Mouse (Mus musculus) ES-E14 (cell line): ENCODE results near the gene Elavl1. TPM values are rescaled to one million over a fixed set of nuclear protein-coding genes. Genes with fewer than 3 reads are reported as not detected.

Experiments
- DNase-seq: peaks from one replicate; pipeline ENCODE4 v3.0.0-alpha.2; 2013; ENCODE audit warnings: low read depth, low spot score
- H3K27ac ChIP-seq: 2 replicates; pipeline ENCODE4 v1.5.1; 2012; ENCODE audit warnings: low read depth, mild to moderate bottlenecking, low read length, moderate library complexity, mixed read lengths; ENCODE audit not compliant: poor library complexity, insufficient read depth, severe bottlenecking
- H3K36me3 ChIP-seq: 2 replicates; pipeline ENCODE4 v1.6.1; 2012; ENCODE audit warnings: mild to moderate bottlenecking, low read length, moderate library complexity, mixed read lengths; ENCODE audit not compliant: control insufficient read depth, poor library complexity, insufficient read depth, severe bottlenecking
- H3K4me1 ChIP-seq, 2 experiments: fragments of 150-350 bp in 1 of 2; sonication (generic) in 1 of 2; 2 replicates each; pipeline ENCODE4 v1.6.1; 2012; ENCODE audit warnings: low read length in 2 of 2, mild to moderate bottlenecking in 1 of 2, mixed read lengths in 1 of 2; ENCODE audit not compliant: control insufficient read depth in 2 of 2, insufficient read depth in 2 of 2, poor library complexity in 1 of 2
- H3K4me3 ChIP-seq, 2 experiments: fragments of 150-350 bp in 1 of 2; sonication (generic) in 1 of 2; 2 replicates each; pipeline ENCODE4 v1.5.1; 2012; ENCODE audit warnings: low read length in 2 of 2, low read depth in 1 of 2, mild to moderate bottlenecking in 1 of 2, mixed read lengths in 1 of 2; ENCODE audit not compliant: insufficient read depth in 1 of 2, poor library complexity in 1 of 2, severe bottlenecking in 1 of 2
- H3K9ac ChIP-seq: 2 replicates; pipeline ENCODE4 v1.6.1; 2012; ENCODE audit warnings: low read depth, mild to moderate bottlenecking, low read length, mixed read lengths; ENCODE audit not compliant: poor library complexity, insufficient read depth, severe bottlenecking
- H3K9me3 ChIP-seq: fragments of 150-350 bp; sonication (generic); 2 replicates; pipeline ENCODE4 v1.6.1; 2012; ENCODE audit warnings: low read depth, mild to moderate bottlenecking, low read length; ENCODE audit not compliant: control insufficient read depth, insufficient read depth
- CHD2 ChIP-seq: IDR thresholded peaks from 2 replicates; pipeline ENCODE4 v1.6.1; 2014; ENCODE audit warnings: mild to moderate bottlenecking, low read depth, low read length, inconsistent platforms
- HCFC1 ChIP-seq: IDR thresholded peaks from 2 replicates; pipeline ENCODE4 v1.6.1; 2012; ENCODE audit warnings: low read length, inconsistent platforms, borderline replicate concordance; ENCODE audit not compliant: insufficient read depth
- MAFK ChIP-seq: IDR thresholded peaks from 2 replicates; pipeline ENCODE4 v1.6.1; 2014; ENCODE audit warnings: mild to moderate bottlenecking, low read depth, low read length, inconsistent platforms; ENCODE audit not compliant: insufficient read depth
- ZC3H11A ChIP-seq: IDR thresholded peaks from 2 replicates; pipeline ENCODE4 v1.6.1; 2012; ENCODE audit warnings: low read depth, mild to moderate bottlenecking, inconsistent platforms, low read length, borderline replicate concordance
- ZNF384 ChIP-seq: IDR thresholded peaks from 2 replicates; pipeline ENCODE4 v1.6.1; 2012; ENCODE audit warnings: low read depth, low read length, inconsistent platforms
- in situ Hi-C, 2 experiments: fragments of 600-800 bp; cut with MboI; formaldehyde crosslinking; loops; one replicate each; pipeline ENCODE4 v1.15.1; 2025; ENCODE audit warnings: low sequenced_read_pairs in 2 of 2, inconsistent platforms in 1 of 2; ENCODE audit not compliant: unreplicated experiment in 2 of 2
- total RNA-seq: library from RNA; depleted of rRNA; stranded (reverse); fragments of 300-350 nt; gene quantifications from 2 replicates; pipeline ENCODE4 v1.2.3, GENCODE M21; 2012

Gene Elavl1
- total RNA-seq, 1 experiment, result 73.6 TPM

- no peak for DNase-seq
- Histone ChIP-seq H3K4me3 (peak overlapping the region; percentile 84 to 92), H3K27ac (no peak overlapping the region), H3K9me3 (no peaks in the 10 kb centered on the region), H3K9ac (peak overlapping the region; percentile 80), H3K4me1 (peaks cover 0 to 5% of the 10 kb centered on the region in 2 experiments; a peak in 2 of 4 replicates), H3K36me3 (peaks cover 10% of the 10 kb centered on the region)
- TF ChIP-seq MAFK (no peak), HCFC1 (no peak), CHD2 (no peak), ZNF384 (no peak), ZC3H11A (no peak)
- in situ Hi-C loops, result no loop called here
Observed at GRCm38 (mm10) chr8:4276111-4276465, 49.1 kb downstream of the Elavl1 start.

DNA sequence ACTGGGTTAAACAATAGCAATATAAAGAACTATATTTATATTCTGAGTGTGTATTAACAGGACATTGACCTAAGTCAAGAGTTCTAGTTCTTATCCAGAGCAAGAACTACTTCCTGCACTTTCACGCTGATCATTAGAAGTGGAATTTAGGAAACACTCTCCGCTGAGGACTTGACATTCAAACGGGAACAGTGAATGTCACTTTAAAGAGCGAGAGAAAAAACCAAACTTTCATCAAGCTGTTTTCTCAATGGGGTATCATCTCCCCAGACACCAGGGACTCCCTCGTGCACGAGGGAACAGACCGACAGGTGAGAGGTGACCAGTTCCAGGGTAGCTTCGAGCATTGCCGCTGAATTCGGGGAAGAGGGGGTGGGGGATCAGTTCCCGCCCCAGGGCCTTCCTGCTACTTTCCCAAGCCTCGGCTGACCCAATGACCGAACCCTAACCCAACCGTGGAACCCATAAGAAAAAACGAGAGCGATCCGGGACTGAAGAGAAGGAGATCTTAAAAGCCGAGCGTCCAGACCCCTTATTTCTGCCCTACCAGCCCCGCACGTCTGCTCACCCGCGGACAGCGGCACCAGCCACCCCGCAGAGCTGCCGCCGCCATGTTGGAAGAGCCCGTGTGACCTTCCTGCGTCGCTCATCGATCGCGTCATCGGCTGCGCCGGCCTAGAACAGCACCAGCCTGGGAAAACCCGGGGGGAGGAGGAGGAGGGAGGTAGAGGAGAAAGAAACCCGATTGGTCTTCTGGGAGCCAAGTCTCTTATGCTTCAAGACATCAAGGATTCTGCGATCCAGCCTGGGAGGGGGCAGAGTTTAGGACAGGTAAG is 49.7 kb downstream of the Elavl1 start, which contains the start of gene Timm44:
Gene Timm44 (minus strand): TSS at position 639 of the 836 bp plus-strand sequence.
- no peak for TF ChIP-seq MAFK
- 0 out of 2 replicates have a peak, but pooled peaks have one; percentile 7 for TF ChIP-seq ZNF384
- peak; percentile 85 for TF ChIP-seq HCFC1
- peak; percentile 96 for DNase-seq
- Histone ChIP-seq H3K9ac (peak within 1 kb of the TSS; percentile 90), H3K36me3 (peaks cover 10% of the 10 kb centered on the region), H3K27ac (no peak within 1 kb of the TSS; the same call in 1 of the 2 replicates), H3K9me3 (no peaks in the 10 kb centered on the region), H3K4me3 (peak within 1 kb of the TSS; percentile 84 to 92), H3K4me1 (peaks cover 0 to 5% of the 10 kb centered on the region in 2 experiments; a peak in 2 of 4 replicates)
- in situ Hi-C loops, result no loop called here

- no peak for DNase-seq
- Histone ChIP-seq H3K4me1 (peaks cover 0 to 3% of the 10 kb centered on the region in 2 experiments; a peak in 1 of 4 replicates), H3K36me3 (peaks cover 51% of the 10 kb centered on the region), H3K4me3 (no peak overlapping the region), H3K27ac (no peak overlapping the region), H3K9ac (no peak overlapping the region), H3K9me3 (no peaks in the 10 kb centered on the region)
- no peak for TF ChIP-seq CHD2
- no peak for TF ChIP-seq MAFK
- TF ChIP-seq ZC3H11A, result no peak
- no peak for TF ChIP-seq HCFC1
- TF ChIP-seq ZNF384, result no peak
- in situ Hi-C loops, result no loop called here
Observed at GRCm38 (mm10) chr8:4269609-4270008, 55.6 kb downstream of the Elavl1 start.

DNA sequence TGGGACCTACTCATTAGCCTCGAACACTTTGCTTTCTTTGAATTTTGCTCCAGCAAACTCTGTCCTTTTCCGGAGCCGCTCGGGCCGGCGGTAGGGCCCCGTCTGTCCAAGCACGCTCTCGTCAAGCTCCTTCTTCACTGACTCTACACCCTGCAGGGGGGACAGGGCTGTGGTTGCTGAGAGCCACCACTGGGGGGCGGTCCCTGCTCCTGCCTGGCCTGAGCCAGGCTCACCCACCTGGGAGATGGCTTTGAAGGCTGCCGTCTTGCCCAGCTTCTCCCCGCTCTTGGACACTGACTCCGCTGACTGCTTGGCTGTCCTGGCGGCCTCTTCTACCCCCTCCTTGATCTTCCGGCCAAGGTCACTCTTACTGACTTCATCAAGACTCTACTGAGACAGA is 57.6 kb downstream of the Elavl1 start:
- no peaks in the 10 kb centered on the region for H3K4me1 ChIP-seq
- H3K27ac ChIP-seq, result no peak overlapping the region
- no peak overlapping the region for H3K4me3 ChIP-seq
- H3K9me3 ChIP-seq, result no peaks in the 10 kb centered on the region
- TF ChIP-seq HCFC1 (no peak), ZC3H11A (peak; percentile 22; the same call in 1 of the 2 replicates)
- peaks cover 53% of the 10 kb centered on the region for H3K36me3 ChIP-seq
- DNase-seq, result no peak
- in situ Hi-C loops, result no loop called here
- no peak overlapping the region for H3K9ac ChIP-seq
